Mouse (Mus musculus) hindbrain, embryonic 11.5 days (tissue): ENCODE results near the gene Snapc2. TPM values are rescaled to one million over a fixed set of nuclear protein-coding genes. Genes with fewer than 3 reads are reported as not detected.
"Not testable (repeated sequence)": the region's sequence is repeated elsewhere in the genome, so short reads cannot be mapped to it uniquely, and the experiment has no call there.

Experiments
- ATAC-seq: fragments of 200-750 bp; cut with Nextera tagmentation; 2 replicates; pipeline ENCODE4 v1.8.0; 2017; ENCODE audit warnings: mild to moderate bottlenecking, moderate TSS enrichment, moderate library complexity; ENCODE audit not compliant: low FRiP score
- DNase-seq: peaks from one replicate; pipeline ENCODE4 v3.0.0-alpha.2; 2015; ENCODE audit warnings: low spot score
- H3K27ac ChIP-seq: fragments of 300-500 bp; sonication (generic); 2 replicates; pipeline ENCODE4 v1.5.1; 2014; ENCODE audit warnings: mild to moderate bottlenecking, low read depth, low read length
- H3K27me3 ChIP-seq: fragments of 300-500 bp; sonication (generic); 2 replicates; pipeline ENCODE4 v1.6.1; 2014; ENCODE audit warnings: mild to moderate bottlenecking, low read length, moderate library complexity, mixed read lengths; ENCODE audit not compliant: control insufficient read depth, insufficient read depth
- H3K36me3 ChIP-seq: fragments of 300-500 bp; sonication (generic); 2 replicates; pipeline ENCODE4 v1.6.1; 2014; ENCODE audit warnings: mild to moderate bottlenecking, low read length, moderate library complexity, mixed read lengths; ENCODE audit not compliant: control insufficient read depth, insufficient read depth
- H3K4me1 ChIP-seq: fragments of 300-500 bp; sonication (generic); replicated peaks from 2 replicates; pipeline ENCODE4 v1.6.1; 2014; ENCODE audit warnings: low read length, mixed read lengths; ENCODE audit not compliant: control insufficient read depth, insufficient read depth
- H3K4me2 ChIP-seq: fragments of 300-500 bp; sonication (generic); replicated peaks from 2 replicates; pipeline ENCODE4 v1.6.1; 2014; ENCODE audit warnings: mild to moderate bottlenecking, low read depth, low read length
- H3K4me3 ChIP-seq: fragments of 300-500 bp; sonication (generic); 2 replicates; pipeline ENCODE4 v1.5.1; 2014; ENCODE audit warnings: low read depth, low read length
- H3K9ac ChIP-seq: fragments of 300-500 bp; sonication (generic); 2 replicates; pipeline ENCODE4 v1.6.1; 2014; ENCODE audit warnings: low read depth, low read length
- H3K9me3 ChIP-seq: fragments of 300-500 bp; sonication (generic); 2 replicates; pipeline ENCODE4 v1.6.1; 2016; ENCODE audit warnings: low read length; ENCODE audit not compliant: control insufficient read depth
- WGBS: fragments of 180-500 bp; shearing (Covaris S2); extraction: QIAGEN DNeasy Blood & Tissue Kit; methylation state at CpG from one replicate; pipeline ENCODE4 v1.1.7; 2014; 5-methylcytosine and 5-hydroxymethylcytosine counted together
- polyA plus RNA-seq: library from polyadenylated mRNA; unstranded; fragments of >200 nt; fragmentation: Nextera tagmentation; extraction: Ambion mirVana; gene quantifications from 2 replicates; pipeline ENCODE4 v1.2.1, GENCODE M21; 2014

Snapc2 gene
- polyA plus RNA-seq, 1 experiment from 2014 or later: 61.1 TPM

DNA sequence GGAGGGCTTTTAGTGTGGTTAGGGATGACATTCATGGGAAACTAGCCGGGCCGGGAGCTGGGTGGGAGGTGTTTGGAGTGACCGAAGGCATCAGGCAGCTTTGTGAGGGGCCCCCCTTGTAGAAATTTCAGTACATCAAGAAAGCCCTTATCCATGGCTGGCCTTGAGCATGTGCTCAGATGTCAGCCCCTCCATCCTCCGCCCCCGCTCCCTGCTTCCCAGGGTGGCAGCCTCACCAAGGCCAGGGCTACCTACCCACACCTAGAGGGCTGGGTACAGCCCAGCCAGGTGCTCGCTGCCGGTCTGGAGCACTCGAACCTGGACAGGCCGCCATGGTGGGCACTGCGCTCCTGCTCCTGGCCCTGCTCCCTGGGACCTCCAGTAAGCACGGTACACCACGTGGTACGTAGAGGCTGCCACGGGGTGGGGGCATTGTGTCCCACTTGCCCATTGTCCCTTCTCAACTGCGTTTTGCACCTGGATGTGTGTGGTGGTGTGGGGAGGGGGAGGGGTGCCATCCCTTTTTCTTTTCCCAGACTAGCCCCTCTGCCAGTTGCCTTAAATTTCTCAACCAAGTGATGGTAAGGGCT is 4.8 kb upstream of the Snapc2 start, which contains the start of gene Tgfbr3l:
TSS of gene Tgfbr3l (plus strand) at position 264 of the 590 bp plus-strand sequence.
- H3K27me3 ChIP-seq: no peaks in the 10 kb centered on the region
- no peak within 1 kb of the TSS for H3K27ac ChIP-seq
- H3K4me3 ChIP-seq: no peak within 1 kb of the TSS
- no peak within 1 kb of the TSS for H3K9ac ChIP-seq
- H3K4me2 ChIP-seq: no peak within 1 kb of the TSS
- DNase-seq (no peak), ATAC-seq (no peak)
- WGBS: 77% methylated on average over 15 of the region's 15 CpGs
- H3K4me1 ChIP-seq: 0 out of 2 replicates have a peak, but pooled peaks cover 2% of the 10 kb centered on the region
- no peaks in the 10 kb centered on the region for H3K9me3 ChIP-seq
- H3K36me3 ChIP-seq: peaks cover 16% of the 10 kb centered on the region

- no peaks in the 10 kb centered on the region for H3K27me3 ChIP-seq
- H3K9me3 ChIP-seq: no peaks in the 10 kb centered on the region
- no peak overlapping the region for H3K4me2 ChIP-seq
- no peak overlapping the region for H3K4me3 ChIP-seq
- peaks cover 7% of the 10 kb centered on the region for H3K36me3 ChIP-seq
- peaks cover 10% of the 10 kb centered on the region for H3K4me1 ChIP-seq
- ATAC-seq (no peak), DNase-seq (no peak)
- H3K27ac ChIP-seq: no peak overlapping the region
- H3K9ac ChIP-seq: no peak overlapping the region
- WGBS: 10% methylated on average over 29 of the region's 29 CpGs
Measured at GRCm38 (mm10) chr8:4249213-4249612, 3.7 kb upstream of the Snapc2 start.

DNA sequence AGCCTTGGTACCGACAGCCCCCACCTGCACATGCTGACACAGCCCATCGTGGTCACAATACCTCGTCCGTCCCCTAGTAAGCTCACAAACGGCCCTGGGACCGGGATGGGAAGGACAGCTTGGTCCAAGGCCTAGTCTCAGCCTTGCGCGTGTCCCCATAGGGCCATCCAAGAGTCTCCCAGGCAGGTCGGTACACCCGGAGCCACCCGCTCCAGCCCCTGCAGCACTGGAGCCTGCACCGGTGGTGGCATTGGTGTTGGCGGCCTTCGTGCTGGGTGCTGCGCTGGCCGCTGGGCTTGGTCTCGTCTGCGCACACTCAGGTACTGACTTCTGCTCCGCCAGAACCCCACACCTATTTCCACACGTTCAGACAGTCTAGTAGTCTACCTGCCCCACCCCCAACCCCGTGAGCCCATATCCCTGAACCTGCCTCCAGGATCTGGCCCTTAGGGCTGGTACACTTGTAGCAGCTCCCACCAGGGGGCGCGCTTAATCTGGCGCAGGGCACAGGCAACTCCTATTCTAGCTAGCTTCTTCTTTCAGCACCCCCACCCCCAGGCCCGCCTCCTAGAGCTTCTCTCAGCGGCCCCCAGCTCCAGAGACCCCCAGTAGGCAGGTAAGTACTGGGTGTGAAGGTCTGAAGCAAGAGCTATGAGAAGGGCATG is 2.4 kb upstream of the Snapc2 start:
- Histone ChIP-seq H3K4me2 (no peak overlapping the region), H3K36me3 (0 out of 2 replicates have a peak, but pooled peaks cover 2% of the 10 kb centered on the region), H3K9ac (no peak overlapping the region), H3K27me3 (no peaks in the 10 kb centered on the region), H3K4me3 (no peak overlapping the region), H3K27ac (no peak overlapping the region), H3K4me1 (peaks cover 11% of the 10 kb centered on the region), H3K9me3 (no peaks in the 10 kb centered on the region)
- WGBS: 34% methylated on average over 26 of the region's 26 CpGs
- peak; percentile 90 for DNase-seq
- ATAC-seq: no peak

GRCm38 (mm10) chr8:4252116-4252760 is 642 bp upstream of the Snapc2 start:
- ATAC-seq (peak; percentile 0; the same call in 1 of the 2 replicates), DNase-seq (no peak)
- Histone ChIP-seq H3K36me3 (peaks cover 6% of the 10 kb centered on the region; the same call in 1 of the 2 replicates), H3K27me3 (no peaks in the 10 kb centered on the region), H3K4me1 (peaks cover 13% of the 10 kb centered on the region), H3K9ac (peak overlapping the region; percentile 77), H3K4me3 (peak overlapping the region; percentile 81), H3K27ac (no peak overlapping the region), H3K9me3 (no peaks in the 10 kb centered on the region), H3K4me2 (peak overlapping the region; percentile 31)
- WGBS: 47% methylated on average over 8 of the region's 8 CpGs

GRCm38 (mm10) chr8:4254001-4254400 is 1.1 kb downstream of the Snapc2 start:
- peaks cover 6% of the 10 kb centered on the region; the same call in 1 of the 2 replicates for H3K36me3 ChIP-seq
- H3K27me3 ChIP-seq: no peaks in the 10 kb centered on the region
- no peak overlapping the region for H3K27ac ChIP-seq
- 67% methylated on average over 6 of the region's 6 CpGs for WGBS
- H3K4me1 ChIP-seq: peaks cover 18% of the 10 kb centered on the region
- H3K9ac ChIP-seq: peak overlapping the region; percentile 77; the same call in 1 of the 2 replicates
- ATAC-seq: no peak
- no peaks in the 10 kb centered on the region for H3K9me3 ChIP-seq
- H3K4me2 ChIP-seq: peak overlapping the region; percentile 78
- DNase-seq: peak; percentile 25
- peak overlapping the region; percentile 81 for H3K4me3 ChIP-seq

DNA sequence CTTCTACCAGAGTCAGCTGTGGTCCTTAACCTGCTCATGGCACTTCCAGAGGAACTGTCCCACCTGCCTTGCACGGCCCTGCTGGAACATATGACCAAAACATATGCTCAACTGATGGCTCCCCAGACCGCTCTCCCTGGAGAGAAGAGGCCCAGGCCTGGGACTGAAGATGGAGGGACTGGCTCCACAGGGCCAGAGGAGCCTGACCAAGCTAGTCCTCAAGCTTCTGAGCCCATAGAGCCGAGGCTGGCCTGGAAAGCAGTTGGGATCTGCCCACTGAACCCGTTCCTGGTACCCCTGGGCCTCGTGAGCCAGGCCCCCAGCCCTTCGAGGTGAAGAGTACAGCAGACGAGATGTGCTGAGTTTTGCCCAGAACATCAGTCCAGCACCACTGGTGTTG is 2.6 kb downstream of the Snapc2 start:
- peaks cover 16% of the 10 kb centered on the region for H3K4me1 ChIP-seq
- not testable (repeated sequence) for H3K4me3 ChIP-seq, H3K27me3 ChIP-seq, H3K4me2 ChIP-seq, H3K9ac ChIP-seq, DNase-seq, H3K27ac ChIP-seq, H3K36me3 ChIP-seq, H3K9me3 ChIP-seq, ATAC-seq
- WGBS: 88% methylated on average over 7 of the region's 7 CpGs

DNA sequence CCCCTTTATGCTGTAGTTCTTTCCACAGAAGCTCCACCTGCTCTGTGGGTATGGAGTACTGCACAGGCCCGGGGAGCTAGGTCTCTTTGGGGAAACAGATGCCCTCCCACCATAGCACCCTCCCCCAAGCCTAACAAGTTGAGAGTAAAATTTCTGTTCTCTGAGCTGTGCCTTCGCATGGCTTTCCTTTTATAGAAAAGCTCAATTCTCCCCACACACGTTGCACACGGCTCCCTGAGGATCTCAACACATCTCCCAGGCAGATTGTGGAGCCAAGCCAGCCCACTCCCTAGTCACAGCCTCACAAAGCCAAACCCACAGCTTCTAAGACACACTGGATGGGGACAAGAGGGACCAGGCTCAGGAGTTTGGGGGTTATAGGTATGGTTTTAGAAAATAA is 4.0 kb downstream of the Snapc2 start:
- WGBS: 76% methylated on average over 4 of the region's 4 CpGs
- Histone ChIP-seq H3K9me3 (no peaks in the 10 kb centered on the region), H3K27me3 (no peaks in the 10 kb centered on the region), H3K4me1 (peaks cover 16% of the 10 kb centered on the region), H3K4me3 (no peak overlapping the region), H3K4me2 (peak overlapping the region; percentile 80), H3K36me3 (peaks cover 8% of the 10 kb centered on the region; the same call in 1 of the 2 replicates), H3K27ac (no peak overlapping the region), H3K9ac (no peak overlapping the region)
- ATAC-seq (no peak), DNase-seq (no peak)

- H3K4me2 ChIP-seq: peak overlapping the region; percentile 80; the same call in 1 of the 2 replicates
- H3K27ac ChIP-seq: no peak overlapping the region
- ATAC-seq (no peak), DNase-seq (no peak)
- no peaks in the 10 kb centered on the region for H3K27me3 ChIP-seq
- peaks cover 16% of the 10 kb centered on the region for H3K4me1 ChIP-seq
- peak overlapping the region; percentile 11; the same call in 1 of the 2 replicates for H3K9ac ChIP-seq
- no peak overlapping the region for H3K4me3 ChIP-seq
- H3K36me3 ChIP-seq: peaks cover 8% of the 10 kb centered on the region; the same call in 1 of the 2 replicates
- H3K9me3 ChIP-seq: no peaks in the 10 kb centered on the region
- WGBS: 87% methylated on average over 4 of the region's 4 CpGs
Measured at GRCm38 (mm10) chr8:4257350-4257749, 4.5 kb downstream of the Snapc2 start.
